Mouse (Mus musculus) lung, adult 2 months (tissue): ENCODE measurements at regions not wholly inside any gene's neighbourhood (a gene's known extent, or its start where the extent isn't known, plus 50 kb on each side); places are given as distances from the start of the nearest gene placed in this dataset.

Experiments used
- CTCF ChIP-seq: fragments of 200-500 bp; IDR thresholded peaks from 2 replicates; pipeline ENCODE4 v1.5.1; 2011; ENCODE audit warnings: mild to moderate bottlenecking, low read length, control low read depth; ENCODE audit not compliant: insufficient read depth
- POLR2A ChIP-seq: fragments of 200-500 bp; IDR thresholded peaks from 2 replicates; pipeline ENCODE4 v1.6.1; 2011; ENCODE audit warnings: low read depth, mild to moderate bottlenecking, control low read depth, low read length, borderline replicate concordance; ENCODE audit errors: extremely low read depth

- TF ChIP-seq POLR2A, result no peak
- no peak for TF ChIP-seq CTCF
Measured at GRCm38 (mm10) chr15:62095198-62095597, 1172.4 kb upstream of the A1bg start.
